Mouse (Mus musculus) layer of hippocampus, adult 9-10 months (tissue): ENCODE measurements around the gene Mzf1.
A peak's percentile ranks its signal among the peaks of the same experiment; 100 is the strongest.
"Not testable (repeated sequence)": the region's sequence is repeated elsewhere in the genome, so short reads cannot be mapped to it uniquely, and the experiment has no call there.

ENCODE experiments used
- DNase-seq: peaks from one replicate; pipeline ENCODE4 v3.0.0; 2022; ENCODE audit warnings: low spot score

The Mzf1 gene

GRCm38 (mm10) chr7:13054287-13055010 lies at the start of gene Mzf1:
Gene Mzf1, minus strand, starts transcription at chr7:13054764.
- DNase-seq, result peak; percentile 89

GRCm38 (mm10) chr7:13095073-13095472 lies 40.5 kb upstream of the Mzf1 start, which contains the start of gene Vmn1r85:
Gene Vmn1r85, minus strand, starts transcription at chr7:13095173.
- no peak for DNase-seq

- no peak for DNase-seq
Measured at GRCm38 (mm10) chr7:13072293-13072692, 17.7 kb upstream of the Mzf1 start.

DNA sequence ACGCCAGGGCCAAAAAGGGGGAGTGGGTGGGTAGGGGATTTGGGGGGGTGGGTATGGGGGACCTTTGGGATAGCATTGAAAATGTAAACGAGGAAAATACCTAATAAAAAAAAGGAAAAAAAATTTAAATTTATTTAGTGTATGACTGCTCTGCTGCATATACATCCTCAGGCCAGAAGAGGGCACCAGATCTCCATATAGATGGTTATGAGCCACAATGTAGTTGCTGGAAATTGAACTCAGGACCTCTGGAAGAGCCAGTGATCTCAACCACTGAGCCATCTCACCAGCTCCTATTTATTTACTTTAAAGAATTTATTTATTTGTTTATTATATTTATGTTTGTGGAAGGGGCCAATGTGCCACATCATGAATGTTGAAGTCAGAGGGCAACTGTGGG lies 8.8 kb upstream of the Mzf1 start:
- not testable (repeated sequence) for DNase-seq

DNA sequence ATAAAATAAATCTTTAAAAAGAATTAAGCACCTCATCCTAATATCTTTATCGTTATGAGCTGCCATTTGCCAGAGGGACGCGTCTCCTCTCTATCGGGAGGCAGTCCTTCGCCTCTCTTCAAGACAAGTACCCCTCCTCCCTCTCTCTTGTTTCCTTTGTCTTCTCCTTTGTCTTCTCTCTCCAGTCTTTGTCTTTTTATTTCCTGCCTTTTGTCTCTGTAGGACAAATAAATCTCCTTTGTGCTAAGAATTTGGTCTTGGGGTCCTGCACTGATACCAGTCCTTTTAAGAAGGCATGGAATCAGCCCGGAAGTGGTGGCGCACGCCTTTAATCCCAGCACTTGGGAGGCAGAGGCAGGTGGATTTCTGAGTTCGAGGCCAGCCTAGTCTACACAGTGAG lies 5.0 kb upstream of the Mzf1 start:
- no peak for DNase-seq

GRCm38 (mm10) chr7:13056913-13057700 lies 2.5 kb upstream of the Mzf1 start:
- DNase-seq, result no peak

DNA sequence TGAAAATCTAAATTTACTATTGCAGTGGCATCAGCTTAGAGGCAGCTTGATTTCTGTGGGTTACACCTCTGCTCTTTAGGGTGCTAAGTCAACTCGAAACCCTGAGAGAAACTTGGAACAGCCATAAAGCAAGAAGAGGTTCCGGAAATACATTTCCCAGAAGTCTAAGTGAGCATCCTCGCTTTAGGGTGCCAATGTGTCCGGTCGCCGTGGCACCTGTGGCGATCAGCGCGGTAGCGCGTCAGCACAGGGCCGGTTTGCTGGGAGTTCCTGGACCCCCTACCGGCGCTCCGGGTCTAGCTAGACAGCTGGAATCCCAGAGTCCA lies 640 bp downstream of the Mzf1 start:
- no peak for DNase-seq

DNA sequence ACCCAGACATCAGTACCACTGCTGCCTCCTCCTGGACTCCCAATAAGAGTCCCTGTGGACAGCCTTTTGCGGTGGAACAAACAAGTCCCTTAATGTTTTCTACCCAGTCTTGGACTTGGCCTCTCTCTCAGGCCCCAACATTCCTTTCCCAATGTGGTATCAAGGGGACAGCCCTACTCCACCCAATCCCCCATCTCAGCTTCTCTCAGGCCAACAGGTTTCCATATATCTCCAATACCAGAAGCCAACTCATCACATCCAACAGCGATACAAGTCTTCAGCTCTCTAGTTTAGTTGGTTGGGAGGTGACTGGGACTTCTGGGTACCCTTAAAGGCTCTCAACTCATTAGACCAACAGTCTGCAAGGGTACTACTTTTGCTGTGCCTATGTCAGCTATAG lies 1.1 kb downstream of the Mzf1 start:
- no peak for DNase-seq

DNA sequence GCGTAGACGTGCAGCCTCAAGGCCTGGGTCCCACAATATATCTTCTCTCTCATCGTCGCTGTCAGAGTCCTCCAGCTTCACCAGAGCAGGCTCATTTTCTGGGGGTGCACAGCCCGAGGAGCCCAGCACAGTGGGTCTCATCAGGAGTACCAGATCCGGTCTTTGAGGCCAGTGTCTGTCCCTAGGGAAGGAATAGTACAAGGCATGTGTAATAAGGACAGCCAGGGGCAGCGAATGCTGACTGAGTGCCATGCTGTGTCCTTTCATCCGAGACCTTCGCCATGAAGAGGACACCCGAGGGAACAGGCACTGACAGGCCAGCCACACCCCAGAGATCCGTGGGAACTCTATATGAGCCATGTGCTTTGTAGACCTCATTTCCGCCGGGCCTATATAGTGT lies 1.6 kb downstream of the Mzf1 start:
- no peak for DNase-seq

GRCm38 (mm10) chr7:13046084-13046483 lies 8.5 kb downstream of the Mzf1 start:
- no peak for DNase-seq

- no peak for DNase-seq
Measured at GRCm38 (mm10) chr7:13044254-13044625, 10.3 kb downstream of the Mzf1 start.

DNA sequence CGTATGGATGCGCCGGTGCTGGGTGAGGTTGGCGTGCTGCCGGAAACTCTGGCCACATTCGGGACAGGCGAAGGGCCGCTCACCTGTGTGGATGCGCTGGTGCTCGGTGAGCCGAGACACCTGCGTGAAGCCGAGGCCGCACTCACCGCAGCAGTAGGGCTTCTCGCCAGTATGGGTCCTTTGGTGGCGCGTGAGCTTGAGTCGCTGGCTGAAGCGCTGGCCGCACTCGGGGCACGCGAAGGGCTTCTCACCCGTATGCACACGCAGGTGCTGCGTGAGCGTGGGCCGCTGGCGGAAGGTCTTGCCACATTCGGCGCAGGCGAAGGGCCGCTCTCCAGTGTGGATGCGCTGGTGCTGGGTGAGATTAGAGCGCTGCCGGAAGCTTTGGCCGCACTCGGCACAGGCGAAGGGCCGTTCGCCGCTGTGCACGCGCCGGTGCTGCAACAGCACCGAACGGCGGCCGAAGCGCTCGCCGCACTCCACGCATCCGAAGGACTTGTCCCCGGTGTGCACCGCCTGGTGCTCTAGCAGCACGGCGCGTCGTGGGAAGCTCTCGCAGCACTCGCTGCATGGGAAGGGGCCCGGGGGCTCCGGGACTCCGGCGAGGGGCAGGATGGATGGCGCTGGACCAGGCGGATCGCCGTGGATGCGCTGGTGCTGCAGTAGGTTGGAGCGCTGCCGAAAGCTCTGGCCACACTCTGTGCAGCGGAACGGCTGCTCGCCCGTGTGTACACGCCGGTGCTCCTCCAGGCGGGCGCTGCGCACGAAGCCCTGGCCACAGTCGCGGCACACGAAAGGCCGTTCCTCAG lies 10.9 kb downstream of the Mzf1 start:
- no peak for DNase-seq

GRCm38 (mm10) chr7:13043120-13043444 lies 11.5 kb downstream of the Mzf1 start:
- no peak for DNase-seq

- no peak for DNase-seq
Measured at GRCm38 (mm10) chr7:13042511-13042910, 12.1 kb downstream of the Mzf1 start.

- no peak for DNase-seq
Measured at GRCm38 (mm10) chr7:13041256-13041655, 13.3 kb downstream of the Mzf1 start.

GRCm38 (mm10) chr7:13039181-13039580 lies 15.4 kb downstream of the Mzf1 start:
- DNase-seq, result no peak

- DNase-seq, result no peak
Measured at GRCm38 (mm10) chr7:13038621-13039169, 15.9 kb downstream of the Mzf1 start.

- DNase-seq, result peak; percentile 99
Measured at GRCm38 (mm10) chr7:13037901-13038555, 16.5 kb downstream of the Mzf1 start, which contains the start of gene Ube2m. Gene Ube2m, minus strand, starts transcription at chr7:13038275.

DNA sequence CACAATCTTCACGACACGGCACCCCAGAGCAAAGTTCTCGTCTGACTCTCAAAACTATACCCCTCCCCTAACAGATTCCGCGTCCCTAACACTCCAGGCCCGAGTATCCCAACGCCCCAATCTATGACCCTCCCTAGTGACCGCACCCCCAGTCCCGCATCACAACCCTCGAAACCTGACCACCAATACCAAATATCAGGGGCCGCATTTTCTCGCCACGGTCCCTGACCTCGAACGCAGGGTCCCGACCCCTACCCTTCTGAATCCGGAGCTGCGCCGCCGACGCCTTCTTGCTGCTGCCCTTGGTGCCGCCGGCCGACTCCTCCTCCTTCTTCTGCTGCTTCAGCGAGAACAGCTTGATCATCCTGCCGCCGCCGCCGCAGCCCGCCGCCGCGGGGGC lies 17.2 kb downstream of the Mzf1 start:
- DNase-seq, result no peak

GRCm38 (mm10) chr7:13036806-13037205 lies 17.8 kb downstream of the Mzf1 start:
- no peak for DNase-seq

DNA sequence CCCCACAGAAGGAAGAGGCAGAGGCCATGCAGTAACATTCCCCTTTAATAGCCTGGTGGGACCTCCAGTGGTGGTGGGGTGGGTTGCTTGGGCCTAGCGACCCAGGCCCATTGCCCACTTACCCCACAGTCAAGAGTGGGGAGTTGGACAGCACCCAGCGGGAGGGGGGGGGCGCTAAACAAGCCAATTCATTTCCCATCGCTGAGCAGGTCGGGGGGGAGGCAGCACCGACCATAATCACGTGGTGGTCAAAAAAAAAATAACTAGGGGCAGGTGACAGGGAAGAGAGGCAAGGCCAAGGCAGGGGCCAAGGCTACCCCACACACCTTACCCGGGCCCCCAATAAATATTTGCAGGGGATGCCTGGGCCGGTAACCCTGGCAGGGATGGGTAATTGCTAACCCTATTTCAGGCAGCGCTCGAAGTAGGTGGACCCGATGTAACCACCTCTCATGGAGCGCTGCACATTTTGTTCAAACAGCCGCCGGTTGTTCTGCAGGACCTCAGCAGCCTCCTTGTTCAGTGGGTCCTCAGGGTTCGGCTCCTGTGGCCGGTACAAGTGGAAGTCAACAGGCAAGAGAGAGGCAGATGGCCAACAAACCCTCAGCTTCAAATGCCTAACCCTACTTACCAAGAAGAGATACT lies 19.2 kb downstream of the Mzf1 start:
- no peak for DNase-seq
